Mouse (Mus musculus): Measurements from ENCODE around the gene Nsd2.

Gene Nsd2

GRCm38 (mm10) chr5:33819876-33820732 is at the start of gene Nsd2:
Nsd2 (plus strand) TSS chr5:33820725.
- peak; percentile 90 for DNase-seq

- DNase-seq, result no peak
These were observed 43.3 kb upstream of the Nsd2 start for GRCm38 (mm10) chr5:33777195-33777594.

- no peak for DNase-seq
These were observed 38.6 kb upstream of the Nsd2 start for GRCm38 (mm10) chr5:33781964-33782344.

GRCm38 (mm10) chr5:33782345-33782998 is 38.1 kb upstream of the Nsd2 start, which contains the start of gene Letm1:
Letm1 (minus strand) TSS chr5:33782817.
- peak; percentile 96 for DNase-seq

GRCm38 (mm10) chr5:33782999-33783390 is 37.5 kb upstream of the Nsd2 start:
- no peak for DNase-seq

GRCm38 (mm10) chr5:33791912-33792643 is 28.4 kb upstream of the Nsd2 start:
- peak; percentile 9 for DNase-seq

GRCm38 (mm10) chr5:33803337-33803736 is 17.2 kb upstream of the Nsd2 start:
- no peak for DNase-seq

GRCm38 (mm10) chr5:33811519-33811918 is 9.0 kb upstream of the Nsd2 start:
- DNase-seq, result no peak

- DNase-seq, result no peak
These were observed 4.4 kb upstream of the Nsd2 start for GRCm38 (mm10) chr5:33816008-33816725.

- no peak for DNase-seq
These were observed 2.4 kb upstream of the Nsd2 start for GRCm38 (mm10) chr5:33818104-33818503.

GRCm38 (mm10) chr5:33819141-33819875 is 1.2 kb upstream of the Nsd2 start:
- peak; percentile 14 for DNase-seq

GRCm38 (mm10) chr5:33820733-33821621 is 452 bp downstream of the Nsd2 start:
- peak; percentile 60 for DNase-seq

- no peak for DNase-seq
These were observed 1.4 kb downstream of the Nsd2 start for GRCm38 (mm10) chr5:33821901-33822427.

- no peak for DNase-seq
These were observed 1.9 kb downstream of the Nsd2 start for GRCm38 (mm10) chr5:33822456-33822855.

GRCm38 (mm10) chr5:33826001-33826400 is 5.5 kb downstream of the Nsd2 start:
- DNase-seq, result no peak

- DNase-seq, result no peak
These were observed 7.6 kb downstream of the Nsd2 start for GRCm38 (mm10) chr5:33828107-33828506.

- DNase-seq, result no peak
These were observed 9.4 kb downstream of the Nsd2 start for GRCm38 (mm10) chr5:33829958-33830357.

GRCm38 (mm10) chr5:33830832-33831231 is 10.3 kb downstream of the Nsd2 start:
- DNase-seq, result peak; percentile 15

GRCm38 (mm10) chr5:33841331-33841730 is 20.8 kb downstream of the Nsd2 start:
- DNase-seq, result no peak

GRCm38 (mm10) chr5:33842549-33842948 is 22.0 kb downstream of the Nsd2 start:
- no peak for DNase-seq

- DNase-seq, result no peak
These were observed 30.9 kb downstream of the Nsd2 start for GRCm38 (mm10) chr5:33851466-33851865.
